Mouse (Mus musculus) lung, postnatal 10 days (tissue): ENCODE data around the gene Hcn1.

Source experiments
- DNase-seq: peaks from one replicate; pipeline ENCODE4 v3.0.0; 2021

Gene Hcn1

DNA sequence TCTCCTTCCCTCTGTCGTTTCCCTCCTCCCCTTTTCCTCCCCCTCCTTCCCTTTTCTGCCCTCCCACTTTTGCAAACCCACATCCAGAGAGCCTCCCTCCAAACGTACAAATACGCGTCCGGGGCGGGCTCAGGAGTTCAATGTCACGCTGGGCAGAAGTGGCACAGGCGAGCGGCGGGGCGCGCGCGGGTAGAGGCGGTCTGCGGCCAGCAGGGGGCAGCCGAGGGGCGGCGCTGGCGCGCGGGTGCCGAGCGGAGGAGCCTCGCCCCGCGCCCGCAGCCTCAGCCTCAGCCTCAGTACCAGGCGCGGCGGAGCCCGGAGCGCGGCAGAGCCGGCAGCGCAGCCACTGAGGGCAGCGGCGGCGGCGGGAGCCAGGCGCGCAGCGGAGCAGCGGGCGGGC, at the start of gene Hcn1:
Hcn1 (plus strand) TSS at position 140 of the 400 bp plus-strand sequence.
- DNase-seq: peak; percentile 59

DNA sequence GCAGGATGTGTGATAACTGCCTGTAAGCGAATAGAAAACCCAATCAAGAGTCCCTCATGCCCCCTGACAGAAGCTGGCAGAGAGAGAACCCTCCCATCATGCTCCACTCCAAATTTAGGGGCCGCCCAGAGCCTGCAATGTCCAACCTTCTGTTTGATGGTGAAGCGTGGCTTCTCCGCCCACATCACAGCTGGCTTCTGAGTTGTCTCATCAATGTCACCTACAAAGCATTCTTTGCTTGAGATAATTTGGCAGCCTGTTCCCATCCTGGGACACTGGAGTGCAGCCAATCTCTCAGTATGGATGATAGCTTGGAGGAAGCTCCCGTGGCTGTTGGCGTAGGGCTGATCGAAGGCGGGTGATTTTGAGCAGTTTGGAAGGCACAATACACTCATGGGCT, 34.9 kb upstream of the Hcn1 start:
- DNase-seq: peak; percentile 53

DNA sequence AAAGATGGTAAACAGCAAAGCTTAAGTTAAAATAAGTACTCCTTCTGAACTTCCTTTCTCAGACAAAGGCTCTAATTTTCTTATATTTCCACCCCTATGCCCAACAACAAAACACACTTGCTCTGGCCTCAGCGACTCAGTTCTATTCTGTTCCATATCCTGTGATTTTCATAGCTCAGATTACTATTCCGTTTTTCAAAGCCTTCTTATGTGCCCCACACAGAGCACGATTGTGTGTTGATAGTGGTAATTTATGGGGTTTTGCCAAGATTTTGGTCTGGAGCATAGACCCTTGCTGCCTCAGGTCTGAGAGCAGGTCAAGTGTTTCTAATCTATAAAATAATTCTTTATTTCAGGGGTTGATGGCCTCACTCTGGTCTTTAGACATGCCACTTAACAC, 30.4 kb upstream of the Hcn1 start:
- DNase-seq: no peak

DNA sequence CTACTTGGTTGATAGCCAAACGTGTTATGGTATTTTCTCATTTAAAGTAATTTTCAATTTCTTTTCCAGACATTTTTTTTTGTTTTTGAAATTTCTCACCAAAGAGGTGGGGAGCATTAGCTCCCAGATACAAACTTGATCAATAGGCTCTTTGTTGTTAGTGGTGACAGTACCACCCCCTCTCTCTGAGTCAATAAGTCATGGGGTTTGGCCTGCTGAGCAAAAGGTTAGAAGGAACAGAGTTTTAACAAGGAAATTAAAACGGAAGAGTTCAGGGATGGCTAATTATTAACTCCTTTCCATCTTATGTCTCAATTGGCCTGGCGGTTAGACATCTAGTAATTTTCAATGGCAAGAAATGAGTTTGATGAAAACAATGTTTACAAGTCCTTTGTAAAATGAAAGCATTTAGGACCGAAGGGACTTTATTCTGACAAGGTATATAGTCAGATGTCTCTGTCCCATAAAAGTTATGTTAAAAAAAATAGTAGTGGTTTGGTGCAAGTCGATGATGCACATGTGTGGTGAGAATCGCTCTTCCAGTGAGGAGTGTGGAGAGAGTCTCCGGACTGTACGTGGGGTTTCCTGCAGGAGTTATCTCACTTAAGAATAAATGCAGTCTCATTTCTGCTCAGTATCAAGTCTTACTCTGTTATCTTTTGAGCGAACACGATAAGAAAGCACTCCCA, 7.5 kb upstream of the Hcn1 start:
- no peak for DNase-seq

DNA sequence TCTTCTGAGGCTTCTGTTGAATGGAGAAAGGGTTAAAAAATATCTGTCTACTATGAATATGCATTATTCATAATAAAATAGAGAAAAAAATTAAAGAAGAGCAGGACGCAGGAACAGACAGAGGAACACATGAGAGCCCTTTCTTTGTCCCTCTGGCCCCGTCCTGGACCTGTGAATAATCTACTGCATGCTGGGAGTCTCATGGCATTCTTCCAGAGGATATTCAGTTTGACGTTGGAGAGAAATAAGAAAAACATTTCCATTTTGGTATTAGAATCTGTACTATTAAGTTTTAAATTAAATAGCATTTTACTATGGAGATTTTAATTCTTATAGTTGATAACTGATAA, 7.0 kb upstream of the Hcn1 start:
- DNase-seq: no peak

DNA sequence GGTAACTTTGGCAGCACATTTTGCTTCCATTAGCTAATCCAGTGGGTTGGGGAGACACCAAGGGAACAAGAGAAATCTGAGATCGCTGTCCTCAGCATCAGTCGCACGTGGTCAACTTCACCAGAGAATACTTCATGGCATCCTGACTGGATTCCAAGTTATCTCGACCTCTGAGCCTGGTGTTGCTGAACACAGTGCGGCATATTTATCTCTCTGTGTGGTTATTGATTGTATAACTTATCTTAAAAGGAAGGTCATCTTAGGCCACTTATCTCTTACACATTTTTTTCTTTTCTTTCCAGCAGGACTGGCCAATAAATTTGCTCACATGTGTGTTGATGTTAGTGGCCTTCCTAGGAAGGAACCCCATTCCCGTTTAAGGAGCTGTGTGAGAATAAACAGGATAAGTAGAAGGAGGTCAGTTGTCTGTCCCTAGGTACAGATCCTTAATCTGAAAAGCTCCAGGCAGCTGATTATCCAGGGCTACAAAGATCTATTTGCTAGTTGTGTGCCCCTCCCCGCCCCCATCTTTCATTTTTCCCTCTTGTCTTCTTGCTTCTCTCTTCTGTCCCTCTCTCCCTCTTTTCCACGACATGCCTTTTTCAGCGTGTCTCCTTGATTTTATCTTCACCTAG, 672 bp upstream of the Hcn1 start:
- DNase-seq: no peak

DNA sequence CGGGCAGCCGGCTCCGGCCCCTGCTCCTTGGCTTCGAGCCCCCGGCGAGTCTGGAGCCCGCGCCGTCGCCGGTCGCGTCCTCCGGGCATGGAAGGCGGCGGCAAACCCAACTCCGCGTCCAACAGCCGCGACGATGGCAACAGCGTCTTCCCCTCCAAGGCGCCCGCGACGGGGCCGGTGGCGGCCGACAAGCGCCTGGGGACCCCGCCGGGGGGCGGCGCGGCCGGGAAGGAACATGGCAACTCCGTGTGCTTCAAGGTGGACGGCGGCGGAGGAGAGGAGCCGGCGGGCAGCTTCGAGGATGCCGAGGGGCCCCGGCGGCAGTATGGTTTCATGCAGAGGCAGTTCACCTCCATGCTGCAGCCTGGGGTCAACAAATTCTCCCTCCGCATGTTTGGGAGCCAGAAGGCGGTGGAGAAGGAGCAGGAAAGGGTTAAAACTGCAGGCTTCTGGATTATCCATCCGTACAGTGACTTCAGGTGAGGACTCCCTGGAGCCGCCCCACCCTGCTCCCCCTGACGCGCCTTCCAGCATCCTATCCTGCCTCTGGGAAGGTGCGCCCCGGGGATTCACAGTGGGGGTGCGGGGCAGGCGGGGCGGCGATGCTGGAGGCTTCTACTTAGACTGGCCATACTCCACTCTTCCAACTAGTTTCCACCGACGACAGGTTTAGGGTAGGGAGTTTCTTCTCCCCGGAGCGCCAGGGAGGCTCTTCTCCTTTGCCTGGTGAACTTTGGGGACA, 668 bp downstream of the Hcn1 start:
- no peak for DNase-seq

DNA sequence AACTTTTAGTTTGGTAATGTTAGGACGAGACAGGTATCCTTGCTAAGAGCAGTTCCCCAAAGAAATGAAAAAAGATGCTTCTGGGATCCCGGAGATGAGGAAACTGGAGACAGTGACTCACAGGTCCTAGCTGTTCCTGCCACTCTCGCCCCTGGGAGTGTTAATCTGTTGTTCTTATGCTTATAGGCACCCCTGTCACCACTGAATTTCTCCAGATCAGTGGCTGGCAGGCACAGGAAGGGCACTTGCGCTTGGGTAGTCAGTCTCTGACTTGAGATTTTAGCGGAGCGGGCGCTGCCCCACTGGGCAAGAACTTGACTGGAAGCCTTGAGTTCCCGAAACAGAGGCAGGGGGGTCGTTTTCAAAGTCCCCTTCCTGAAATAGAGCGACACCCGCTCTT, 1.3 kb downstream of the Hcn1 start:
- no peak for DNase-seq

DNA sequence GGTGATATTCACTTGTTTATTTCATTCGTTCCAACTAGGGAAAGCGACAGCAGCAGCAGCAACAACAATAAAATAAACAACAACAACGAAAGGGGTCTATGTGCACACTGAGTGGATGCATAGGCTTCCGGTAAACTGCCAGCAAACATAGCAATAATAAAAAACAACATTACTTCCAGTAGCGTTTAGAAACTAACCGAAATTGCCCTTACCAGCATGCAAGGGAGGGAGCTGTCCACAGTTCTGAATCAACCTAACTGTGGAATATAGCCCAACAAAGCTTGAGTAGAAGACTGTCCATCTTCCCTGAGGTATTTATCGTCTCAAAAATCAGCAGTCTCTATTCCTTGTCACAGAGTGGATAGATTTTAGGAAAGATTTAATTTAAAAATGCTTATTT, 2.0 kb downstream of the Hcn1 start:
- peak; percentile 58 for DNase-seq

DNA sequence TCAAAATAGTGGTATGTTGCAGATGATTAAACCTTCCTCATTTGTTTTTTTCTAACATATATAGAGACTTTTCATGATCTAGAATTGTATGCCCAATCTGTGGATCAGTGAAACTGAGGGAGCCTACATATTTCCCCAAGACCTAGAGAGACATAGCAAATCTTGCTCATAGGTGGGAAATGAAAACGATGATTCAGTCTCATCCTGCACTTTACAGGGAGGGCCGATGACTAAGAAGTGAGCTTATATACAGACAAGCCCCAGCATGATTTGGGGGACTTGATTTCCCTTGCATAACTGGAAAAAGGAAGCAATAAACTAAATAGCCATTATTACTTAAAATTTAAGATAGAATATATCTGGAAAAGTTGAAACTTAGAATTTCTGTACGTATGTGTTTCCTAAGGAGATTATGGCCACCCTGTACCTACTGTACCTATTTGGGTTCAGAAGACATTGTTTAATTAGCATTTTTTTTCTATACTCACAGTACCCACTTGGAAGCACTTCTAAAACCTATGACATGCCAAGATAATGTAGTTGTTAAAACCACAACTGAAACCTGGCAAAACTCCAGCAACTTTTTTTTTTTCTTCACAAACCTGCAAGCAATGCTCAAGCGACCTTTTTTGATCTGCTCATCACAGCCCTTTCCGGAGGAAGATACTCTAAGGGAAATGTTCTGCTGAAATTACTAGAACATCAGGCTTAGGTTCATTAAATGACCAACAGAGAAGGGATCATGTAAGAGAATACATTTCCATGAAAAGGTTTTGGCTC, 3.0 kb downstream of the Hcn1 start:
- no peak for DNase-seq

DNA sequence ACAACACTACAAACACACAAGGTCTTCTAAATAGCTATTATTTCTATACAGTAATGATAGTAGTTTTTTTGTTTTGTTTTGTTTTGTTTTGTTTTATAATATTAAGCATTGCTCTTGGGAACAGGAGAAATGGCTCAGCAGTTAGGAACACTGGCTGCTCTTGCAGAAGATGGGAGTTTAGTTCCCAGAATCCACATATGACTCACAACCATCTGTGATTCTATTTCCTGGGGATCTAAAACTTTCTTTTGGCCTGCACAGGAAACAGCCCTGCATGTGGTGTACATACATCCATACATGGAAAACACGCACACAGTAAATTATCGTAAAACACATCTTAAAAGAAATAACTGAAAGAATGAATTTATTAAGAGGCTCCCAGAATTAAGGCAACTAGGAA, 9.8 kb downstream of the Hcn1 start:
- no peak for DNase-seq

DNA sequence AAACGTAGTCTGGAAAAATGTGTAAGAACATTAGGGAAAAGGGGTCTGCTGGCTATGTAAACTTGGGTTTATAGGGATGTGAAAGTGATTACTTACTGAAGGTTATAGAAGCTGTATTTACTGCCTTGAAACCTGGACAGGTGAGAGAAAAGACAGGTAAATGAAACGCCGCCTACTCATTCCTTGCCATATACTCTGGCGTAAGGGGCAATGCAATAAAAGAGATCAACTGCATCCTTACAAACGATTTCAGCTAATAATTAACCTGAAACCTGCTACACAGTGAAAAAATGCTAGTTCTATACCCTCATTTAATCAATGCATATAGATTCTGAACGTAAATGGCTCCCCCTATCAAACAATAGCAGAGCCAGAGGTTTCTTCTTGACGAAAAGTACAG, 17.4 kb downstream of the Hcn1 start:
- no peak for DNase-seq

DNA sequence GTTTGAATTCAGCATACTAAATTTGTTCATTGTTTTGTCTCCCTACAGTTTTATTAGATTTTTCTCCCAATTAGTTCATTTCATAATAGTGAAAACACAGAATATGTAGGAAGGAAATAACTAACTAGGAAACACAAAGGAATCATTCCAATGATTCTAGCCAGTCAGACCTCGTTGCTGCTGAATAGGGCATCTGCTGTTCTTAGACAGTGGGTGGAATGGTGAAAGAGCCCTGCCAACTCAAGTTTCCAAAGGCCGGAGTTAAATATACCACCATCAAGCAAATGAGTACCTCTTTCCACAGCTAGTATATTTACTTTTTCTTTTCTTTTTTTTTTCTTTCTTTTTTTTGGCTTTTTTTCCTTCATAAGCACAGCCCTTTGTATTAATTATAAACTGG, 55.4 kb downstream of the Hcn1 start:
- DNase-seq: no peak

DNA sequence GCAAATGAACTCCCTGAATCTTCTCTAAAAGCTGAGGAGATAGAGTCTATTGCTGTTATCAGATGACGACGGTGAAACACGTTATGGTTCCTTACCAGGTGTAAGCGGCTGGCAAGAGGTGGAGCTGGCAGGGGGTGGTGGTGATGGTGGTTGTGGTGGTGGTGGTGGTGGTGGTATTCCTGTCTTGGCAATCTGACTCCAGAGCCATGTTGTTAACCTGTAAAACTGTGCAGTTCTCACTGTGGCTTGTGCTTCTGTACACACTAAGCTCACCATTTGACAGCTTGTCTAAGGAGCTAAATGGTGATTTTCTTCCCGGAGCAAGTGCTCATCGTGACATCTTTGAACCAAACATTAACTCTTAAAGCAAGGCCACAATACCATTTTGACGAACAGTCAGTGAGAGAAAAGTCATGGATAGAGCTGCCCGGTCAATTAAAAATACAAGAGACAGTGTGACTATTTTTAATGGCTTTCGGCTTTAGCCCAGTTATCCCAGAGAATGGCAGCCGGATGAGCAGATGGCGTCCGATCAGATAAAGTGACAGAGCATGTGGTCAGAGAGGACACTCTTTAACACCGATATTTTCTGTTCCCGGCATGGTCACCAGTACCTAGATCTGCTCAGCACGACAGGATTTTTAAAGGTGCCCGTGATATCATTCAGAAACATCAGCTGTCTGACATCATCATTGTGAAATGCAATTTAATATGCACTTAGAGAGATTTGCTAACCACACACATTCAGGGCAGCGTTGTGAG, 56.5 kb downstream of the Hcn1 start:
- no peak for DNase-seq

DNA sequence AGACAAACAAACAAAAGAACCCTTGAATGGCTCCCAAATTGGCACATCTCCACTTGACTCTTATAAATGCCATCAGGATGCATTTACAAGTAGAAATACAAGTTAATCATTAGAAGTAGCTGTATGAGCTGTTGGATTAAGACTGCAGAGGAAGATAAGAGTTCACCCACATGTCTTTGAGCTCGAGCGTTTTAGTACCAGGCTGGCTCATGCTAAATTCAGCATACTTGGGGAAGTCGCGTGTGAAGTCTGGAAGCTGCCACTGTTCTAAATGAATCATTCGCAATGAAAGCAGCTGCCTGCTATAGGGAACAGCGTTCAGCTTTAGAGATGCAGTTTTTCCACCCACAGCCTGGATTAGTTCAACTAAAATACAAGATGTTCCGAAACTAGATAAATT, 57.4 kb downstream of the Hcn1 start:
- DNase-seq: no peak

DNA sequence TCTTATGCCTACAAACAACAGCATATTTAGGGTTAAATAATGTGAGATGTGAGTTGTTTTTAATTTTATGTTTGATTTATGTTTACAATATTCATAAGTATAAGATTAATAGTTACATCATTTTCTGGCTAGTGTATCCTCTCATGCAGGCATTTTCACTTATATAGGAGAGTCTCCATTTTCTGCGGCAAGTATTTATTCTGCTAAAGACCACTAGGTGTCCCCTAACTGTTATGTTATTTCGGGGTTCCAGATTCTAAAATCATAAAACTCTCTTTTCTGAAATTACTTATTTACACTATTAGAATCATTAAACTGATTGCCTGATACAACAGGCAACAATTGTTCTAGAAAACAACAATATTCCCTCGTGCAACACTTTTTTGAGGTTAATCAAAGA, 60.5 kb downstream of the Hcn1 start:
- DNase-seq: no peak

DNA sequence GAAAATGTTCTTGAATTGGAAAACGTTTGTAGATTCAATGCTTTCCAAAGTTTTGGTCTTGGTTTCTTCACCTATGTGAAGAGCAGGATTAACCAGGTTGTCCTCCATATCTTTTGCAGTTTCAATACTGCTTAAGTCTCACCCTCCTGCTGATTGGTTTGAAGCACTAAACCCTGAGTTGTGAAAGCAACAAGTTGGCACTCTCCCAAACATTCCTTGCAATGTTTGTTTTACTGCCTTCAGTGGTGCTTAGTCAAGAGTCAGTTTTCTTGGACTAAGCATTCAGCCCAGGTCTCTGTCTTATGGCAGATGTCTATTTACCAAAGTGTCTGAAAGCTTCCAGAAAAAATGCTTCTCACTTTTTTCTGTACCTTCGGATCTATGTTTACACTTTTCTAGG, 67.2 kb downstream of the Hcn1 start:
- DNase-seq: peak; percentile 24

DNA sequence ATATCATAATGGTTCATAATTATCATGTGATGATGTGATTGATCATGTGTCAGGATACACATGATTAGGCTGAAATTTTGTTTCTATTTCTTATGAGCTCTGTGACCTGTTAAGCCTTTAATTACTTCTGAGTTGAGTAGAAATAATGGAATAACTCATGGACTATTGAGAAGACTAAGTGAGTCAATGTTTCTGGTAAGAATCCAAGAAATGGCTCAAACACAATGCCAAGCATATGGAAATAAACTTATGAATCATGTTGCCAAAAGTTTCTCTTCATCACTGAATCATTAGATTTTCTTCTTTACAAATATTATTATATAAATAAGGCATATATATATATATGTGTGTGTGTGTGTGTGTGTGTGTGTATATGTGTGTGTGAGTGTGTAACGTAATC, 69.7 kb downstream of the Hcn1 start:
- no peak for DNase-seq

DNA sequence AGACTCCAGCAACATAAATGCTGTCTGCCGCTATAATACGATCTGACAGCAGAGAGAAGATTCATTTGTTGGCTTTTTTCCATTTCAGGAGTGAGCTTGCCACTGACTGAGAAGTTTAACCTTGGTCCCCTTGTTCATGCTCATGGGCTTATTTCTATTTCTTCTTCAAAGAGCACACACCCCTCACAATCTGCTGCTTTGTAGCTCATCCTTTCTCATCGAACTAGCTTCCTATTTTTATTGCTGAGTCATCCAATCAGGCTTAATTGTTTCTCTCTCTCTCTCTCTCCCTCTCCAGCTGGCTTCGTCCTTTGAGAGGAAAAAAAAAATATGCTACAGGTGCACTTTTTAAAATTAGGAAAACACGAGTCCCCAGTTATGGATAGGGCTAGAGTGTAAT, 74.3 kb downstream of the Hcn1 start:
- no peak for DNase-seq

DNA sequence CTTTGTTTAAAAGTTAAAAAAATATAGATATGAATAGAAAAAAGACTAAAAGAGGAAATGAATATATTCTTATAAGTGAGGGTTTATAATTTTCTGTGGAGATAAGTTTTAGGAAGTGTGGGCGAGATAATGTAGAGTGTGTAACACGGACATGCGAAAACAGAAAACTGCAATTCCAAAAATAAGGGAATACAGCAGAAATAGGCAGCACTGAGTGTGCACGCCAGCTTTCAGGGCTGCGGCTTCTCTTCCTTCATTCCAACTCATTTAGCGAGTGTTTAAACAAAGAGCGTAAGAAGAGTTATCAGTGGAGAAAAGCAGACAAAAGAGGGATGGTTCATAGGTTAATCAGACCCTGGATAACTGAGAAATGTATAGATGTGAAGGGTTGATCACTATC, 85.5 kb downstream of the Hcn1 start:
- no peak for DNase-seq

DNA sequence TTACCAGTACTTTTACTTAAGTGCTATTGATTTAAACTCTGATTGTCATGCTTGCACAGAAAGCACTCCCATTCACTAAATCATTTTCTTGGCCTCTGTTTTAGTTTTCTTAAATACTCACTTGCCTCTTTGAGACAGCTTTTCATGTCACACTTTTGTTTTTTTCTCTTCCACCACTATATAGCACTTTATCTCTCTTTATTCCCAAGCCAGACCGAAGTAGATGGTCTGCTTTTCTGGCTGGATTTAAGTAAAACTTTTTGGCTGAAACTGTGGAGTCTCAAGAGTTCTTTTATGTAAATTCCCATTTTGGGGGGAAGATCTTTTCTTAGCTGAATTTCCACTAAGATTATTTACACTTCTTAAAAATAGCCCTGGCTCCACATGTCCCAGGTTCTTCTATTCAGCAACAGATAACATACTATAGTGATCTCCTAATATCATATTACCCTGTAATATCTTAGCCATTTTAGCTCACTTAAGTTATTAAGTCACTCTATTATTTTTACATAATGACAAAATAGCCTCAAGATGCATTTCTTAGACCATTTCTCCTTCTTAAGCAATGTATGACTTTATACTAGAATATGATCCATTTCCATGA, 92.7 kb downstream of the Hcn1 start:
- DNase-seq: no peak

DNA sequence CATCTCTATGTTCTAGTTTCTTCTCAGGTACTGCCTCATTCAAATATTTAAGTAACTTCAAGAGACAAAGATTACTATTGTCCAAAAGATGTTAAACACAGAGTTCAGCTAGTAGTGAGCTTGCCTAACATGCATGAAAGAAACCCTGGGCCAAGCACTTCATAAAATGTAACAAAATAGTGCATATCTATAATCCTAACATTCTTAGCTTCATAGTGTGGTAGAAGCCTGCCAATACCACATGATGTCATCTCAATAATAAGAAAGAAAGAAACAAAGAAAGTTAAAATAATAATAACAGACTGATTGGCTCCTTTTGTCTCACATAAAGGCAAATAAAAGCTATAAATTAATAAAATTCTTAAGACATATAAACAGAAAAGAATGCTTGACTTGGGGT, 103.5 kb downstream of the Hcn1 start:
- no peak for DNase-seq

DNA sequence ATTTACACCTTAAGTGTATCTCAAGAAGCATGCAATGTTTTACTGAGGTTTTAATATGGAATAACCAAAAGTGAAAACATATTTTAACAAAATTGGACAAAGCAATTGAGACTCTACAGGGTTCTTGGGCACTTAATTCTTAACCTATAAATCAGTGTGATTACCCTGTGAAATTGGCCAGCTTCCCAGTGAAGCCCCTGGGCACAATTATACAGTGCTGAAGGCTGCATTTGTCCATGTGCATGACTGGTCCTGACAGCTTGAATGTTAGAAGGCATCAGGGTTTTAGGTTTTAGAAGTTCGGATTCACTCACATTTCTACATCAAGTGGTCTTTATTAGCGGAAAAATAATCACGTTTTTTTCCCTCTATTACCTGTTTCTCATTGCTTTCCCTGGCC, 103.9 kb downstream of the Hcn1 start:
- no peak for DNase-seq
